Mouse (Mus musculus) midbrain, embryonic 13.5 days (tissue): ENCODE data around the gene Ccdc182. TPM values are rescaled to one million over a fixed set of nuclear protein-coding genes. Genes with fewer than 3 reads are reported as not detected.

Experiments used
- ATAC-seq: fragments of 200-750 bp; cut with Nextera tagmentation; 2 replicates; pipeline ENCODE4 v1.8.0; 2017; ENCODE audit warnings: mild to moderate bottlenecking, moderate TSS enrichment, moderate library complexity
- H3K27ac ChIP-seq: fragments of 300-500 bp; sonication (generic); 2 replicates; pipeline ENCODE4 v1.5.1; 2015; ENCODE audit warnings: inconsistent platforms, mild to moderate bottlenecking, moderate library complexity
- H3K27me3 ChIP-seq: fragments of 300-500 bp; sonication (generic); 2 replicates; pipeline ENCODE4 v1.6.1; 2015; ENCODE audit warnings: mild to moderate bottlenecking, inconsistent platforms
- H3K36me3 ChIP-seq: fragments of 300-500 bp; sonication (generic); 2 replicates; pipeline ENCODE4 v1.6.1; 2015; ENCODE audit warnings: mild to moderate bottlenecking, inconsistent platforms
- H3K4me1 ChIP-seq: fragments of 300-500 bp; sonication (generic); replicated peaks from 2 replicates; pipeline ENCODE4 v1.6.1; 2015; ENCODE audit warnings: inconsistent platforms
- H3K4me2 ChIP-seq: fragments of 300-500 bp; sonication (generic); replicated peaks from 2 replicates; pipeline ENCODE4 v1.6.1; 2015; ENCODE audit warnings: moderate library complexity, mild to moderate bottlenecking, inconsistent platforms
- H3K4me3 ChIP-seq: fragments of 300-500 bp; sonication (generic); replicated peaks from 2 replicates; pipeline ENCODE4 v1.5.1; 2015; ENCODE audit warnings: mild to moderate bottlenecking, inconsistent platforms
- H3K9ac ChIP-seq: fragments of 300-500 bp; sonication (generic); replicated peaks from 2 replicates; pipeline ENCODE4 v1.6.1; 2015; ENCODE audit warnings: mild to moderate bottlenecking, inconsistent platforms
- H3K9me3 ChIP-seq: fragments of 300-500 bp; sonication (generic); 2 replicates; pipeline ENCODE4 v1.6.1; 2016; ENCODE audit warnings: mild to moderate bottlenecking, inconsistent platforms
- WGBS: fragments of 180-500 bp; shearing (Covaris S2); methylation state at CpG from one replicate; pipeline ENCODE4 v1.1.7; 2015; 5-methylcytosine and 5-hydroxymethylcytosine counted together
- polyA plus RNA-seq: library from polyadenylated mRNA; unstranded; fragments of >200 nt; fragmentation: Nextera tagmentation; extraction: Ambion mirVana; gene quantifications from 2 replicates; pipeline ENCODE4 v1.2.1, GENCODE M21; 2015

The Ccdc182 gene
- 0.82 and 1.6 TPM in 2 replicates for polyA plus RNA-seq

DNA sequence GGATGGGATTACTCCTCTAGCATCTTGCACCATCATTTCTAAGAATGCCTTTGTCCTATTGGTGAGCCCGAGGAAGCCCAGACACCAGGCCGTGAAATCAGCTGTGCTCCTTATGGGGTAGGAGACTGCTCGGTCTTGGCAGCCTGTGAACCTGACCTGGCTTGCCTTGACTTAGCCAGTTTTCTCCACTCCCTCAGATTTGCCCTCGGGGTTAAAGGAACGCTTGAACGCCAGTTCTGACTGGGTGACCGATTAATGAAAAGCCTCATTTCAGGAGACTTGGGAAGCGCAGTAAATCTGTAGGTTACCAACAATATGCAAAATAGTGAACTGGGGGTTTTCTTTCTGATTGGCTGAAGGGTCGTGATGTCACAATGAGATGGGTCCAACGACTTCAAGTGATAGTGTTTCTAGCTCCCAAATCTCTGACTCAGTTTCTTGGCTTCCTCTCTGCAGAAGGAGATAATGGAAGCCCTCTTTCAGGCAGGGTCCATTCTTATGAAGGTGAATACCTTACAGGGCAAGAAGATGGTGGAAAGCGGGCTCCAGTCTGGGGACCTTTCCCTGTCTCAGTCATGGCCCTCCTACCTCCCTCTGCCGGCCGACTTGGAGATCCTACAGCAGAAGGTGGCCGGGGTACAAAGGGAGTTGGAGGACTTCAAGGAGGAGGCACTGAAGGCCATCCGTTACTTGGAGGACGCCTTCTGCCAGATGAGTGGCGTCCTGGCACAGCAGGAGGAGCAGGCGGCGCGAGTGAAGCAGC, at the start of gene Ccdc182:
TSS of gene Ccdc182 (plus strand) at position 428 of the 763 bp plus-strand sequence.
- H3K36me3 ChIP-seq: no peaks in the 10 kb centered on the region
- no peaks in the 10 kb centered on the region for H3K9me3 ChIP-seq
- peak within 1 kb of the TSS; percentile 22 for H3K4me3 ChIP-seq
- H3K27ac ChIP-seq: peak within 1 kb of the TSS; percentile 25; the same call in 1 of the 2 replicates
- peaks cover 47% of the 10 kb centered on the region for H3K4me1 ChIP-seq
- H3K4me2 ChIP-seq: peak within 1 kb of the TSS; percentile 50
- 34% methylated on average over 20 of the region's 20 CpGs for WGBS
- no peaks in the 10 kb centered on the region for H3K27me3 ChIP-seq
- ATAC-seq: no peak
- peak within 1 kb of the TSS; percentile 42; the same call in 1 of the 2 replicates for H3K9ac ChIP-seq

DNA sequence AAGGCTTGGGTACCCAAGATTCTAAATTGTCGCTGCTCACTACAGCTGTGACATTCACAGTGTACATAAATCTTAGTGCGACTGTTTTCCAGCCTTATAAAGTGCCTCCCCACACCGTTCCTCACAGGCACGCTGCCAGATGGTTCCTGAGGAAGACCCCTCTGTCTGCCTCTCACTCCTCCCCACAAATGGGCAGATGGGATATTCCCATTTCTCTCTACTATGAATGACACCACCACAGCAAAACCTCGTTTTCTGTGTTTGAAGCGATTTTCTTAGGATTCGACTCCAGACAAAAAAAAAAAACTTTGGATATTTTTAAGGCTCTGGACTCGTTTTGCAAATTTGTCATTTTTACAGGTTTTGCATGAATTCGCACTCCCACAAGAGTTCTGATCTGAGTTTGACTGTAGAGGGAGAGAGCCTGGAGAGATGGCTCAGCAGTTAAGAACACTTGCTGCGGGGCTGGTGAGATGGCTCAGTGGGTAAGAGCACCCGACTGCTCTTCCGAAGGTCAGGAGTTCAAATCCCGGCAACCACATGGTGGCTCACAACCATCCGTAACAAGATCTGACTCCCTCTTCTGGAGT, 48.2 kb upstream of the Ccdc182 start:
- Histone ChIP-seq H3K9me3 (no peaks in the 10 kb centered on the region), H3K27ac (no peak overlapping the region), H3K27me3 (no peaks in the 10 kb centered on the region), H3K36me3 (no peaks in the 10 kb centered on the region), H3K9ac (no peak overlapping the region), H3K4me3 (no peak overlapping the region), H3K4me2 (no peak overlapping the region), H3K4me1 (peaks cover 33% of the 10 kb centered on the region)
- WGBS: 86% methylated on average over 14 of the region's 14 CpGs
- ATAC-seq: no peak

GRCm38 (mm10) chr11:88248636-88249035, 45.2 kb upstream of the Ccdc182 start:
- no peaks in the 10 kb centered on the region for H3K27me3 ChIP-seq
- no peak overlapping the region for H3K4me2 ChIP-seq
- H3K27ac ChIP-seq: no peak overlapping the region
- no peak overlapping the region for H3K9ac ChIP-seq
- no peaks in the 10 kb centered on the region for H3K9me3 ChIP-seq
- no peak for ATAC-seq
- no peak overlapping the region for H3K4me3 ChIP-seq
- H3K4me1 ChIP-seq: peaks cover 35% of the 10 kb centered on the region
- 58% methylated on average over 5 of the region's 5 CpGs for WGBS
- no peaks in the 10 kb centered on the region for H3K36me3 ChIP-seq

DNA sequence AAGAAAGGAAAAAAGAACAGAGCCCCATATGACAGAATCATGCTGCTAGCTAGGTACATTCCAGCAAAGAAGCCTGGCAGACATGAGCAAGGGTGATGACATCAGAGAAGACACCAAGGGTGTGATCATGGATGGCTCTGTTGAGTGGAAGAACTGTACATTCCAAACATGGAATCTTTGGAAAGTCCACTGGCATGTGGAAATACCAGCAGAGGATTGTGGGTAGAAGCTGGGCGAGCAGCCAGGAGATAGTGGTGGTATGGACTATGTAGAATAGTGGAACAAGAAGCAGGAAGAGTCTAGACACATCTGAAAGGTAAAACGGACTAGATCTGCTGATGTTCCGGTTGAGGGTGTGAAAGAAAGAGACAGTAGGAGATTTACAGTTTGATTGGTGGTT, 43.3 kb upstream of the Ccdc182 start:
- H3K36me3 ChIP-seq: no peaks in the 10 kb centered on the region
- no peaks in the 10 kb centered on the region for H3K27me3 ChIP-seq
- peaks cover 45% of the 10 kb centered on the region for H3K4me1 ChIP-seq
- H3K9me3 ChIP-seq: no peaks in the 10 kb centered on the region
- no peak overlapping the region for H3K27ac ChIP-seq
- H3K4me3 ChIP-seq: no peak overlapping the region
- ATAC-seq: no peak
- H3K9ac ChIP-seq: no peak overlapping the region
- no peak overlapping the region for H3K4me2 ChIP-seq
- 90% methylated on average over 3 of the region's 3 CpGs for WGBS

DNA sequence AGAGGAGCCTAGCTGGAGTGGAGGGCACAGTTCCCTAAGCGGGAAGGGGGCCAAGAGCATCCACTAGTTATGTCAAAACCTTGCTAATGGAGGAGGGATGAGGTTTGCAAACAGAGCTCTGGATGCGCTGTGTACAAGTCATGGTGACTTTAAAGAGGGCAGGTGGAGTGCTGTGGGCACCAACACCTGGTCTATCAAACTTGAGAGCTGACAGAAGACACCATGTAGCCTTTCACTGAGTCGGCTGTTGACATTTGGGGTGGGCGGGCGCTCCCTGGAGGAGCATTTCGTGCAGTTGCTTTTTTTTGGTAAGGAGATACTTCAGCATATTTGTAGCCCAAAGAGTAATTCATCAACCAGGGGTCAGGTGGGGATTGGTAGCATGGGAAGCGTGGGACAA, 42.6 kb upstream of the Ccdc182 start:
- H3K27me3 ChIP-seq: no peaks in the 10 kb centered on the region
- 86% methylated on average over 7 of the region's 7 CpGs for WGBS
- ATAC-seq: no peak
- H3K36me3 ChIP-seq: no peaks in the 10 kb centered on the region
- H3K4me3 ChIP-seq: no peak overlapping the region
- H3K4me1 ChIP-seq: peaks cover 45% of the 10 kb centered on the region
- no peak overlapping the region for H3K9ac ChIP-seq
- no peaks in the 10 kb centered on the region for H3K9me3 ChIP-seq
- H3K4me2 ChIP-seq: no peak overlapping the region
- no peak overlapping the region; the same call in 1 of the 2 replicates for H3K27ac ChIP-seq

DNA sequence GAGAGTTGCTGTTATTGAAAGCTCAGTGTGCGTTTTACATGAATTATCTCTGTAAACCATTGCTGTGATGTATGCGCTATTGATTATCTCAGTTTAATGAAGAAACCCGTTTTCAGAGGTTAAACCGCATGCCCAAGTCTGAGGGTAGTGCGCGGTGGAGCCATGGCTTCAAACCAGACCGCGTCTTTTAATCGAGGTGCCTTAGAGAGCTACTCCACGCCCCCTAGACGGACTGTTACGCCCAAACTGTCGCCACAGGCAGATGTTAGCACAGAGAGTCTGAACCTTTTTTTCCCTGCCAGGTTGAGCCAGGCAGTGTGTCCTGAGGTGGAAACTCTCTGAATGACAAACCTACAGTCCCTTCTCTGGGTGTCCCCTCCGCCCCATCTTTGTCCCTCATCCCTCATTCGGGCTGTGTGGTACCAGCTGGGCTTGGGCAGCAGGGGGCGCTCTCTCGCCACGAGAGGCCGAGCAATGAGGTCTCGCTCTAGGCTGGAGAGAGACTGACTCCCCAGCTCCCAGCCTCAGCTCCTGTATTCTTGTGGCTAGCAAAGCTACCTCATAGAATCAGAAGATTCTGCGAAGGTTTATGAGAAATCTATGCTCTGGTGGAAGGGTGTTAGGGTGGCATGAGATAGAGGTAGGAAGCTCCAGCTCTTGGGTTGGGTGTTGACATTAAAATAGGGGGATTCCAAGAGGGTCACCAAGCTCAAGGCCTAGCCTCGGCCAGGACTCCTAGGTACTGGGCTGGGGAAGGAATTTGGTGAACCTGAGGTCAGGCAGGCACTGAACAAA, 41.7 kb upstream of the Ccdc182 start:
- WGBS: 15% methylated on average over 22 of the region's 22 CpGs
- no peak overlapping the region for H3K4me3 ChIP-seq
- ATAC-seq: peak; percentile 92

GRCm38 (mm10) chr11:88252767-88253513, 40.9 kb upstream of the Ccdc182 start:
- Histone ChIP-seq H3K4me3 (no peak overlapping the region), H3K27me3 (no peaks in the 10 kb centered on the region), H3K4me1 (peaks cover 45% of the 10 kb centered on the region), H3K27ac (peak overlapping the region; percentile 85), H3K4me2 (no peak overlapping the region), H3K36me3 (no peaks in the 10 kb centered on the region), H3K9me3 (no peaks in the 10 kb centered on the region), H3K9ac (0 out of 2 replicates have a peak overlapping the region, but pooled peaks have one; percentile 32)
- WGBS: 9% methylated on average over 16 of the region's 18 CpGs
- peak; percentile 74 for ATAC-seq

More for the DNA sequence above, 41.7 kb upstream of the Ccdc182 start:
- H3K27me3 ChIP-seq: no peaks in the 10 kb centered on the region
- H3K27ac ChIP-seq: peak overlapping the region; percentile 85
- H3K9ac ChIP-seq: peak overlapping the region; percentile 10; the same call in 1 of the 2 replicates
- peaks cover 45% of the 10 kb centered on the region for H3K4me1 ChIP-seq
- peak overlapping the region; percentile 35 for H3K4me2 ChIP-seq
- no peaks in the 10 kb centered on the region for H3K9me3 ChIP-seq
- H3K36me3 ChIP-seq: no peaks in the 10 kb centered on the region

DNA sequence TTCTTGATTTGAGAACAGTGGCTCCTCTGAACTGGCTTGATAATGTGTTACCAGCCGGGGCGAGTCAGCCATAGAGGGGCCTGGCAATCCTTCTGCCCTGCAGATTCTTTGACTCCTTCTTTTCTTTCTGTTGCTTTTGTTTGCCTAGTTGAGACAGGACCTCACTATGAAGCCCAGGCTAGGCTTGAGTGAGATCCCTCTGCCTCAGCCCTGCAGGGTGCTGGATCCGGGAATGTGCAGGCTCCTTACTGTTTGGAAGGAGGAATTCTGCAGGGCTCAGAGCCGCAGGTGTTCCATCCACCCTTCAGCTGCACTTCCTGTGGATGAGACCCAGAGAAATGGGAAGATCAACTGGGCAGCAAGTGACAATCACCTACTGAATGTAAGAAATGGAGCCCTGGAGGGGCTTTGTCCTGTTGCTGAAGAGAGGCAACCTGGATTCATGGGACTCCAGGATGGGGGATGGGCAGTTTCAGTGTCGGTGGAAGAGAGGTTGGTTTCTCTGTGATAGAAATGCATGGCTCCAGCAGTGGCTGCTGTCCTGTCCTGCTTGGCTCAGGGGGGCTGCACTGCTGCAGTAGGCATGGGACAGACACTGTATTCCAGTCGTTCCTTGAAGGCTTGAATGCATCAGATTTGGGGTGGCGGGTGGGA, 40.2 kb upstream of the Ccdc182 start:
- Histone ChIP-seq H3K4me1 (peaks cover 39% of the 10 kb centered on the region), H3K27ac (peak overlapping the region; percentile 85), H3K4me3 (no peak overlapping the region), H3K27me3 (no peaks in the 10 kb centered on the region), H3K9ac (peak overlapping the region; percentile 32; the same call in 1 of the 2 replicates), H3K9me3 (0 out of 2 replicates have a peak, but pooled peaks cover 5% of the 10 kb centered on the region), H3K4me2 (peak overlapping the region; percentile 28), H3K36me3 (no peaks in the 10 kb centered on the region)
- ATAC-seq: peak; percentile 21; the same call in 1 of the 2 replicates
- 18% methylated on average over 7 of the region's 7 CpGs for WGBS

DNA sequence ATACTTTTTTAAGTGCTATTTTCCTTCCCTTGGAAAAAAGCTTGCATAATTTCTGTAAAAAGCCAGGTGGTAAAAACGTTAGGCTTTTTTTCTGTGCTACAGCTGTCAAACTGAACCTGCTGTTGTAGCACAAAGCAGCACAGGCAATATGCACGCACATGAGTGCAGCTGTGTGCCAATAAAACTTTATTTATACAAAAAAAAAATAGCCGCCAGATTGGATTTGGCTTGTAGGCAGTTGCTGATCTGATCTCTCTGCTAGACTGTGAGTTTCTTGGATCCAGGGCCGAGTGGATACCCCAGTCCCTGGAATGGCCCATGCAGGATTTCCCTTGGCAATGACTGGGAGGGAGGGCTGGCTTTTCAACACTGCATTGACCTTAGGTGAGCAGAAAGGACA, 36.2 kb upstream of the Ccdc182 start:
- Histone ChIP-seq H3K27ac (no peak overlapping the region), H3K36me3 (no peaks in the 10 kb centered on the region), H3K4me1 (peaks cover 25% of the 10 kb centered on the region), H3K9ac (no peak overlapping the region), H3K4me2 (no peak overlapping the region), H3K9me3 (0 out of 2 replicates have a peak, but pooled peaks cover 13% of the 10 kb centered on the region), H3K4me3 (no peak overlapping the region), H3K27me3 (no peaks in the 10 kb centered on the region)
- WGBS: 86% methylated on average over 4 of the region's 4 CpGs
- ATAC-seq: no peak

GRCm38 (mm10) chr11:88258212-88258611, 35.6 kb upstream of the Ccdc182 start:
- ATAC-seq: no peak
- H3K9ac ChIP-seq: no peak overlapping the region
- no peak overlapping the region for H3K27ac ChIP-seq
- no peak overlapping the region for H3K4me2 ChIP-seq
- H3K36me3 ChIP-seq: no peaks in the 10 kb centered on the region
- H3K27me3 ChIP-seq: no peaks in the 10 kb centered on the region
- 0 out of 2 replicates have a peak, but pooled peaks cover 13% of the 10 kb centered on the region for H3K9me3 ChIP-seq
- peaks cover 20% of the 10 kb centered on the region for H3K4me1 ChIP-seq
- no peak overlapping the region for H3K4me3 ChIP-seq
- 77% methylated on average over 4 of the region's 4 CpGs for WGBS

- no peak overlapping the region for H3K4me2 ChIP-seq
- whole genome bisulfite sequencing: 57% methylated on average over 7 of the region's 7 CpGs
- ATAC-seq: no peak
These were observed 33.4 kb upstream of the Ccdc182 start for GRCm38 (mm10) chr11:88260463-88260862.

More at GRCm38 (mm10) chr11:88260463-88260862, 33.4 kb upstream of the Ccdc182 start:
- no peak overlapping the region for H3K27ac ChIP-seq
- 0 out of 2 replicates have a peak, but pooled peaks cover 13% of the 10 kb centered on the region for H3K9me3 ChIP-seq
- no peak overlapping the region for H3K9ac ChIP-seq
- H3K4me3 ChIP-seq: no peak overlapping the region
- H3K36me3 ChIP-seq: no peaks in the 10 kb centered on the region
- no peaks in the 10 kb centered on the region for H3K27me3 ChIP-seq
- peaks cover 12% of the 10 kb centered on the region for H3K4me1 ChIP-seq
